Mouse (Mus musculus) splenic B cell, adult 2 months (primary cell): Measurements from ENCODE around the gene BC004004.
A peak's percentile ranks its signal among the peaks of the same experiment; 100 is the strongest.

Experiments used
- DNase-seq: peaks from one replicate; pipeline ENCODE4 v3.0.0-alpha.2; 2011; ENCODE audit warnings: low read depth, low spot score
- H3K27me3 ChIP-seq: 2 replicates; pipeline ENCODE4 v1.6.1; 2012; ENCODE audit warnings: mild to moderate bottlenecking, low read length, moderate library complexity, mixed read lengths; ENCODE audit not compliant: control insufficient read depth, poor library complexity, insufficient read depth, severe bottlenecking
- H3K36me3 ChIP-seq: 2 replicates; pipeline ENCODE4 v1.6.1; 2012; ENCODE audit warnings: mild to moderate bottlenecking, low read length, moderate library complexity, mixed read lengths; ENCODE audit not compliant: control insufficient read depth, poor library complexity, insufficient read depth, severe bottlenecking

The BC004004 gene

GRCm38 (mm10) chr17:29267931-29268681, 482 bp upstream of the BC004004 start:
- DNase-seq: no peak
- H3K27me3 ChIP-seq: no peaks in the 10 kb centered on the region; the same call in 1 of the 2 replicates

GRCm38 (mm10) chr17:29269349-29269706, 740 bp downstream of the BC004004 start:
- no peaks in the 10 kb centered on the region; the same call in 1 of the 2 replicates for H3K27me3 ChIP-seq
- DNase-seq: no peak
- no peaks in the 10 kb centered on the region for H3K36me3 ChIP-seq

More at GRCm38 (mm10) chr17:29267931-29268681, 482 bp upstream of the BC004004 start:
- H3K36me3 ChIP-seq: no peaks in the 10 kb centered on the region

- peak; percentile 45 for DNase-seq
- H3K27me3 ChIP-seq: no peaks in the 10 kb centered on the region; the same call in 1 of the 2 replicates
- no peaks in the 10 kb centered on the region for H3K36me3 ChIP-seq
Observed at GRCm38 (mm10) chr17:29270148-29270698, 1.6 kb downstream of the BC004004 start.

- H3K27me3 ChIP-seq: no peaks in the 10 kb centered on the region
- DNase-seq: no peak
- 0 out of 2 replicates have a peak, but pooled peaks cover 4% of the 10 kb centered on the region for H3K36me3 ChIP-seq
Observed at GRCm38 (mm10) chr17:29273156-29273555, 4.6 kb downstream of the BC004004 start.

GRCm38 (mm10) chr17:29273889-29274288, 5.3 kb downstream of the BC004004 start:
- H3K36me3 ChIP-seq: peaks cover 4% of the 10 kb centered on the region; the same call in 1 of the 2 replicates
- H3K27me3 ChIP-seq: no peaks in the 10 kb centered on the region
- no peak for DNase-seq

GRCm38 (mm10) chr17:29280422-29280821, 11.8 kb downstream of the BC004004 start:
- no peaks in the 10 kb centered on the region for H3K27me3 ChIP-seq
- peaks cover 11% of the 10 kb centered on the region for H3K36me3 ChIP-seq
- DNase-seq: no peak

GRCm38 (mm10) chr17:29281541-29281940, 13.0 kb downstream of the BC004004 start:
- DNase-seq: no peak
- Histone ChIP-seq H3K27me3 (no peaks in the 10 kb centered on the region), H3K36me3 (peaks cover 11% of the 10 kb centered on the region)

- no peak for DNase-seq
- peaks cover 8% of the 10 kb centered on the region for H3K36me3 ChIP-seq
Observed at GRCm38 (mm10) chr17:29282216-29282952, 13.8 kb downstream of the BC004004 start.

GRCm38 (mm10) chr17:29291793-29292192, 23.2 kb downstream of the BC004004 start:
- DNase-seq: peak; percentile 48
- Histone ChIP-seq H3K27me3 (no peaks in the 10 kb centered on the region), H3K36me3 (peaks cover 8% of the 10 kb centered on the region; the same call in 1 of the 2 replicates)

More at GRCm38 (mm10) chr17:29282216-29282952, 13.8 kb downstream of the BC004004 start:
- no peaks in the 10 kb centered on the region for H3K27me3 ChIP-seq

GRCm38 (mm10) chr17:29292996-29293395, 24.4 kb downstream of the BC004004 start:
- no peak for DNase-seq
- H3K36me3 ChIP-seq: peaks cover 9% of the 10 kb centered on the region; the same call in 1 of the 2 replicates
- H3K27me3 ChIP-seq: no peaks in the 10 kb centered on the region

GRCm38 (mm10) chr17:29293807-29294605, 25.4 kb downstream of the BC004004 start:
- H3K27me3 ChIP-seq: no peaks in the 10 kb centered on the region
- peaks cover 10% of the 10 kb centered on the region; the same call in 1 of the 2 replicates for H3K36me3 ChIP-seq
- DNase-seq: no peak

GRCm38 (mm10) chr17:29295835-29296234, 27.2 kb downstream of the BC004004 start:
- peaks cover 13% of the 10 kb centered on the region; the same call in 1 of the 2 replicates for H3K36me3 ChIP-seq
- no peak for DNase-seq
- H3K27me3 ChIP-seq: no peaks in the 10 kb centered on the region

- Histone ChIP-seq H3K36me3 (peaks cover 17% of the 10 kb centered on the region), H3K27me3 (no peaks in the 10 kb centered on the region)
- DNase-seq: no peak
Observed at GRCm38 (mm10) chr17:29297321-29297720, 28.7 kb downstream of the BC004004 start.

GRCm38 (mm10) chr17:29297813-29298212, 29.2 kb downstream of the BC004004 start:
- peaks cover 17% of the 10 kb centered on the region for H3K36me3 ChIP-seq
- no peaks in the 10 kb centered on the region for H3K27me3 ChIP-seq
- peak; percentile 30 for DNase-seq
